Mouse (Mus musculus): ENCODE results near the gene AC161166.1. TPM values are rescaled to one million over a fixed set of nuclear protein-coding genes. Genes with fewer than 3 reads are reported as not detected.

Gene AC161166.1
- polyA plus RNA-seq, 1 experiment from 2014 or later = 0.32 TPM

- Histone ChIP-seq H3K9ac (replicated peaks; ENCODE audit: low read length) (peak overlapping the region; percentile 68), H3K4me1 (ENCODE audit: control insufficient read depth, insufficient read depth, low read length) (no peaks in the 10 kb centered on the region), H3K4me2 (ENCODE audit: low read depth, low read length) (peak overlapping the region; percentile 96), H3K4me3 (ENCODE audit: low read depth, low read length) (peak overlapping the region; percentile 66), H3K27ac (replicated peaks; ENCODE audit: low read depth, low read length) (no peak overlapping the region), H3K36me3 (replicated peaks; ENCODE audit: control insufficient read depth, insufficient read depth, low read depth, low read length) (no peaks in the 10 kb centered on the region), H3K9me3 (replicated peaks; ENCODE audit: control insufficient read depth, low read length) (no peaks in the 10 kb centered on the region), H3K27me3 (ENCODE audit: control insufficient read depth, insufficient read depth, low read length) (no peaks in the 10 kb centered on the region; the same call in 1 of the 2 replicates)
- peak; percentile 17; the same call in 1 of the 2 replicates for ATAC-seq (replicated peaks; ENCODE audit: insufficient number of reproducible peaks, low FRiP score, low TSS enrichment, low read depth)
- DNase-seq (ENCODE audit: low spot score) = no peak
- WGBS = 8% methylated on average over 8 of the region's 38 CpGs
Observed at GRCm38 (mm10) chr7:24482208-24483020, 29.8 kb downstream of the AC161166.1 start.

GRCm38 (mm10) chr7:24481474-24482207 is 30.6 kb downstream of the AC161166.1 start, which contains the start of gene Cadm4:
Gene Cadm4 (plus strand): TSS chr7:24482023.
- Histone ChIP-seq H3K4me1 (ENCODE audit: control insufficient read depth, insufficient read depth, low read length) (no peaks in the 10 kb centered on the region), H3K4me2 (ENCODE audit: low read depth, low read length) (peak within 1 kb of the TSS; percentile 96), H3K9ac (replicated peaks; ENCODE audit: low read length) (peak within 1 kb of the TSS; percentile 68), H3K4me3 (ENCODE audit: low read depth, low read length) (peak within 1 kb of the TSS; percentile 66), H3K36me3 (replicated peaks; ENCODE audit: control insufficient read depth, insufficient read depth, low read depth, low read length) (no peaks in the 10 kb centered on the region), H3K27ac (replicated peaks; ENCODE audit: low read depth, low read length) (no peak within 1 kb of the TSS), H3K27me3 (ENCODE audit: control insufficient read depth, insufficient read depth, low read length) (no peaks in the 10 kb centered on the region; the same call in 1 of the 2 replicates), H3K9me3 (replicated peaks; ENCODE audit: control insufficient read depth, low read length) (no peaks in the 10 kb centered on the region)
- WGBS = under 1% methylated on average over 56 of the region's 83 CpGs
- DNase-seq (ENCODE audit: low spot score) = peak; percentile 89
- ATAC-seq (replicated peaks; ENCODE audit: insufficient number of reproducible peaks, low FRiP score, low TSS enrichment, low read depth) = peak; percentile 74

GRCm38 (mm10) chr7:24480986-24481473 is 31.2 kb downstream of the AC161166.1 start:
- H3K9ac ChIP-seq (replicated peaks; ENCODE audit: low read length) = peak overlapping the region; percentile 68
- H3K9me3 ChIP-seq (replicated peaks; ENCODE audit: control insufficient read depth, low read length) = no peaks in the 10 kb centered on the region
- WGBS = 12% methylated on average over 14 of the region's 14 CpGs
- H3K4me3 ChIP-seq (ENCODE audit: low read depth, low read length) = peak overlapping the region; percentile 66
- DNase-seq (ENCODE audit: low spot score) (no peak), ATAC-seq (replicated peaks; ENCODE audit: insufficient number of reproducible peaks, low FRiP score, low TSS enrichment, low read depth) (peak; percentile 41; the same call in 1 of the 2 replicates)
- H3K4me1 ChIP-seq (ENCODE audit: control insufficient read depth, insufficient read depth, low read length) = no peaks in the 10 kb centered on the region
- no peaks in the 10 kb centered on the region; the same call in 1 of the 2 replicates for H3K27me3 ChIP-seq (ENCODE audit: control insufficient read depth, insufficient read depth, low read length)
- no peaks in the 10 kb centered on the region for H3K36me3 ChIP-seq (replicated peaks; ENCODE audit: control insufficient read depth, insufficient read depth, low read depth, low read length)
- H3K27ac ChIP-seq (replicated peaks; ENCODE audit: low read depth, low read length) = no peak overlapping the region
- peak overlapping the region; percentile 96 for H3K4me2 ChIP-seq (ENCODE audit: low read depth, low read length)

- DNase-seq (ENCODE audit: low spot score) = no peak
- no peak overlapping the region for H3K27ac ChIP-seq (replicated peaks; ENCODE audit: low read depth, low read length)
- H3K27me3 ChIP-seq (ENCODE audit: control insufficient read depth, insufficient read depth, low read length) = no peaks in the 10 kb centered on the region; the same call in 1 of the 2 replicates
- no peak overlapping the region for H3K4me3 ChIP-seq (ENCODE audit: low read depth, low read length)
- H3K4me1 ChIP-seq (ENCODE audit: control insufficient read depth, insufficient read depth, low read length) = no peaks in the 10 kb centered on the region
- H3K9me3 ChIP-seq (replicated peaks; ENCODE audit: control insufficient read depth, low read length) = no peaks in the 10 kb centered on the region
- 61% methylated on average over 18 of the region's 18 CpGs for WGBS
- no peaks in the 10 kb centered on the region for H3K36me3 ChIP-seq (replicated peaks; ENCODE audit: control insufficient read depth, insufficient read depth, low read depth, low read length)
- ATAC-seq (replicated peaks; ENCODE audit: insufficient number of reproducible peaks, low FRiP score, low TSS enrichment, low read depth) = no peak
- H3K9ac ChIP-seq (replicated peaks; ENCODE audit: low read length) = no peak overlapping the region
- no peak overlapping the region for H3K4me2 ChIP-seq (ENCODE audit: low read depth, low read length)
Observed at GRCm38 (mm10) chr7:24480121-24480941, 31.9 kb downstream of the AC161166.1 start.

GRCm38 (mm10) chr7:24479685-24480084 is 32.6 kb downstream of the AC161166.1 start:
- WGBS = 88% methylated on average over 2 of the region's 2 CpGs
- Histone ChIP-seq H3K9ac (replicated peaks; ENCODE audit: low read length) (no peak overlapping the region), H3K4me2 (ENCODE audit: low read depth, low read length) (no peak overlapping the region), H3K27me3 (ENCODE audit: control insufficient read depth, insufficient read depth, low read length) (no peaks in the 10 kb centered on the region; the same call in 1 of the 2 replicates), H3K27ac (replicated peaks; ENCODE audit: low read depth, low read length) (no peak overlapping the region), H3K36me3 (replicated peaks; ENCODE audit: control insufficient read depth, insufficient read depth, low read depth, low read length) (no peaks in the 10 kb centered on the region), H3K9me3 (replicated peaks; ENCODE audit: control insufficient read depth, low read length) (no peaks in the 10 kb centered on the region), H3K4me1 (ENCODE audit: control insufficient read depth, insufficient read depth, low read length) (no peaks in the 10 kb centered on the region), H3K4me3 (ENCODE audit: low read depth, low read length) (no peak overlapping the region)
- DNase-seq (ENCODE audit: low spot score) (no peak), ATAC-seq (replicated peaks; ENCODE audit: insufficient number of reproducible peaks, low FRiP score, low TSS enrichment, low read depth) (no peak)

GRCm38 (mm10) chr7:24478911-24479310 is 33.3 kb downstream of the AC161166.1 start:
- no peak overlapping the region for H3K4me2 ChIP-seq (ENCODE audit: low read depth, low read length)
- 78% methylated on average over 5 of the region's 5 CpGs for WGBS
- H3K9me3 ChIP-seq (replicated peaks; ENCODE audit: control insufficient read depth, low read length) = no peaks in the 10 kb centered on the region
- ATAC-seq (replicated peaks; ENCODE audit: insufficient number of reproducible peaks, low FRiP score, low TSS enrichment, low read depth) = no peak
- H3K9ac ChIP-seq (replicated peaks; ENCODE audit: low read length) = no peak overlapping the region
- H3K4me3 ChIP-seq (ENCODE audit: low read depth, low read length) = no peak overlapping the region
- no peak for DNase-seq (ENCODE audit: low spot score)
- H3K27ac ChIP-seq (replicated peaks; ENCODE audit: low read depth, low read length) = no peak overlapping the region
- no peaks in the 10 kb centered on the region for H3K36me3 ChIP-seq (replicated peaks; ENCODE audit: control insufficient read depth, insufficient read depth, low read depth, low read length)
- H3K27me3 ChIP-seq (ENCODE audit: control insufficient read depth, insufficient read depth, low read length) = no peaks in the 10 kb centered on the region; the same call in 1 of the 2 replicates
- no peaks in the 10 kb centered on the region for H3K4me1 ChIP-seq (ENCODE audit: control insufficient read depth, insufficient read depth, low read length)

GRCm38 (mm10) chr7:24476856-24477255 is 35.4 kb downstream of the AC161166.1 start:
- no peak for DNase-seq (ENCODE audit: low spot score)
- H3K36me3 ChIP-seq (replicated peaks; ENCODE audit: control insufficient read depth, insufficient read depth, low read depth, low read length) = no peaks in the 10 kb centered on the region
- H3K9me3 ChIP-seq (replicated peaks; ENCODE audit: control insufficient read depth, low read length) = no peaks in the 10 kb centered on the region
- H3K27me3 ChIP-seq (ENCODE audit: control insufficient read depth, insufficient read depth, low read length) = no peaks in the 10 kb centered on the region; the same call in 1 of the 2 replicates
- no peak overlapping the region for H3K9ac ChIP-seq (replicated peaks; ENCODE audit: low read length)
- no peak overlapping the region for H3K4me2 ChIP-seq (ENCODE audit: low read depth, low read length)
- H3K4me1 ChIP-seq (ENCODE audit: control insufficient read depth, insufficient read depth, low read length) = no peaks in the 10 kb centered on the region
- no peak overlapping the region for H3K4me3 ChIP-seq (ENCODE audit: low read depth, low read length)
- ATAC-seq (replicated peaks; ENCODE audit: insufficient number of reproducible peaks, low FRiP score, low TSS enrichment, low read depth) = no peak
- 84% methylated on average over 7 of the region's 7 CpGs for WGBS
- no peak overlapping the region for H3K27ac ChIP-seq (replicated peaks; ENCODE audit: low read depth, low read length)
